Mouse (Mus musculus) bone marrow macrophage, adult 2 months (primary cell): ENCODE measurements around the gene Usp10.

Experiments used
- CTCF ChIP-seq: IDR thresholded peaks from 2 replicates; pipeline ENCODE4 v1.5.1; 2012; ENCODE audit warnings: low read depth, mild to moderate bottlenecking, low read length, moderate library complexity
- POLR2A ChIP-seq: IDR thresholded peaks from 2 replicates; pipeline ENCODE4 v1.6.1; 2012; ENCODE audit warnings: mild to moderate bottlenecking, low read depth, low read length, borderline replicate concordance

DNA sequence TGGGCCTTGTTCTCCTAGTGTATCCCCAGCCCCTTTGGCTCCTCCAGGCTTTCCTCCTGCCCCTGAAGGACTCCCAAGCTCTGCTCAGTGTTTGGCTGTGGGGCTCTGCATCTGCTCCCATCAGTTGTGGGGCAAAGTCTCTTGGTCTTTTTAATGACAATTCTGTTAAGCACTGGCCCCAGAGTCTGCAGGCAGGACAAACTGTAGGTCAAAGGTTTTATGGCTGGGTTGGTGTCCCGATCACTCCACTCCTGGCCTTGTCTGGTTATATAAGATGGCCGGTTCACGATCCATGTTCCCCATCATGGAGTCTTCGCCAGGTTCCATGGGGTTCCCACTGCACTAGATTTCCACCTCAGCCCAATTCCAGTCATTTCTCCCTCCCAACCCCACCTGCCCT, 23.5 kb downstream of the Usp10 start:
- TF ChIP-seq POLR2A (no peak), CTCF (no peak)
